Mouse (Mus musculus): ENCODE measurements around the gene Mmp23.

DNA sequence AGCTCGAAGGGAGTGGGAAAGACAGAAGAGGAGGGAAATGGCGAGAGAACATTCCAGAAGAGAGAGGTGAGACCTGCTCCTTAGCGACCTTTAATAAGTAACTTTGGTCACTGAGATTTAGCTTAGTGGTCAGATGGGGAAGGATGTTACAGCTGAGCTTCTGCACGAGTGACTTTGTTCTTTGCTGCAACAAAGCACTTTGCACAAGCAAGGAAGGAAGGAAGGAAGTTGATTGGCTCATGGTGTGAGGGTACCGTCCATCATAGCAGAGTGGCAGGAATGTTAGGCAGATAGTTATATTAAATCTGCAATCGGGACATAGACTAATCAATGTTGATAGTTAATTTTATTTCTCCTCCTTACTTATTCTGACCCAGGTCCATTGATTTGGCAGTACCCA lies 22.9 kb downstream of the Mmp23 start:
- TF ChIP-seq CTCF (IDR thresholded peaks at IDR 0.05; ENCODE audit: low read depth) (no peak), EP300 (IDR thresholded peaks at IDR 0.05; ENCODE audit: low read depth) (no peak)
